Mouse (Mus musculus) ES-Bruce4 (cell line): ENCODE measurements around the gene Cntrl. TPM values are rescaled to one million over a fixed set of nuclear protein-coding genes. Genes with fewer than 3 reads are reported as not detected.

Experiments
- H3K27ac ChIP-seq: 2 replicates; pipeline ENCODE4 v1.5.1; 2012; ENCODE audit warnings: low read length, inconsistent platforms; ENCODE audit not compliant: insufficient read depth
- H3K27me3 ChIP-seq: 2 replicates; pipeline ENCODE4 v1.6.1; 2012; ENCODE audit warnings: mild to moderate bottlenecking, low read length, inconsistent platforms; ENCODE audit not compliant: control insufficient read depth, poor library complexity, insufficient read depth, severe bottlenecking
- H3K36me3 ChIP-seq: 2 replicates; pipeline ENCODE4 v1.6.1; 2012; ENCODE audit warnings: inconsistent platforms, mild to moderate bottlenecking, low read length, moderate library complexity; ENCODE audit not compliant: control insufficient read depth, poor library complexity, insufficient read depth, severe bottlenecking
- H3K4me1 ChIP-seq: one replicate; pipeline ENCODE4 v1.8.1; 2011; ENCODE audit warnings: low read length; ENCODE audit not compliant: control insufficient read depth, insufficient read depth
- H3K4me3 ChIP-seq: 2 replicates; pipeline ENCODE4 v1.5.1; 2011; ENCODE audit warnings: low read depth, mild to moderate bottlenecking, low read length
- H3K9ac ChIP-seq: 2 replicates; pipeline ENCODE4 v1.6.1; 2012; ENCODE audit warnings: low read depth, mild to moderate bottlenecking, inconsistent platforms; ENCODE audit not compliant: poor library complexity, severe bottlenecking
- H3K9me3 ChIP-seq: replicated peaks from 2 replicates; pipeline ENCODE4 v1.6.1; 2012; ENCODE audit warnings: mild to moderate bottlenecking, low read length, inconsistent platforms; ENCODE audit not compliant: control insufficient read depth, poor library complexity, insufficient read depth, severe bottlenecking
- CTCF ChIP-seq: IDR thresholded peaks from one replicate; pipeline ENCODE4 v1.8.1; 2011; ENCODE audit warnings: low read depth, low read length
- EP300 ChIP-seq: IDR thresholded peaks from 2 replicates; pipeline ENCODE4 v1.6.1; 2011; ENCODE audit warnings: low read depth, low read length; ENCODE audit not compliant: insufficient read depth
- POLR2A ChIP-seq: IDR thresholded peaks from one replicate; pipeline ENCODE4 v1.8.1; 2011; ENCODE audit warnings: low read length; ENCODE audit not compliant: insufficient read depth
- polyA plus RNA-seq: library from polyadenylated mRNA; stranded (reverse); fragments of >200 nt; gene quantifications from 2 replicates; pipeline ENCODE4 v1.2.4, GENCODE M21; 2011; ENCODE audit warnings: low read depth; ENCODE audit not compliant: missing spikeins, insufficient read depth, insufficient read length

Cntrl gene
- polyA plus RNA-seq, 1 experiment = 48.2 TPM

DNA sequence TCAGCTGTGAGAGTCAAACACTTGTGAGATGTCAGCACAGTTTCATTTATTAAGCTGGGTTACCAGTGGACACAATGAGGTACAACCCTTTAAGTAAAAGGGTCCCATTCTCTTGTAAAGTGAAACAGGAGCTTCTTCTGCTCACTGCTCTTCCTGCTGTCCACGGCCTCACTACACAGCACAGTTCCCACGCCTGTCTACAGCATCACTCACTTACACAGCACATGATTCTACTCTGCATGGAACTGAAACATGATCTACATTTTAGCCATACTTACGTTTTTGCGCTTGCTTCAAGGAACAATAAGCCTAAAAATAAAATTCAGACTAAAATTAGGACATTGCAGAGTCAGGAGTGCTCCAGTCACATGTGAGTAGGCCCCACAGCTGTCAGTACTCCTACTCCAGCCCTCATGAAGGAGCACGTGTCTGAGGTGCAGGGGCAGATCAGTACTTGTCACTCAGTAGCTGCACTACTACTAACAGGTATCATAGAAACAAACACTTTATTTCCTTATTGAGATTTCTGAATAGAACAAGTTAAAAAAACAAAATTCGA lies 73.9 kb downstream of the Cntrl start:
- H3K9me3 ChIP-seq = no peaks in the 10 kb centered on the region
- H3K27ac ChIP-seq = no peak overlapping the region
- TF ChIP-seq POLR2A (no peak), CTCF (no peak), EP300 (no peak)
- no peak overlapping the region for H3K9ac ChIP-seq
- peaks cover 36% of the 10 kb centered on the region for H3K36me3 ChIP-seq
- no peak overlapping the region for H3K4me3 ChIP-seq
- H3K27me3 ChIP-seq = no peaks in the 10 kb centered on the region
- no peaks in the 10 kb centered on the region for H3K4me1 ChIP-seq

DNA sequence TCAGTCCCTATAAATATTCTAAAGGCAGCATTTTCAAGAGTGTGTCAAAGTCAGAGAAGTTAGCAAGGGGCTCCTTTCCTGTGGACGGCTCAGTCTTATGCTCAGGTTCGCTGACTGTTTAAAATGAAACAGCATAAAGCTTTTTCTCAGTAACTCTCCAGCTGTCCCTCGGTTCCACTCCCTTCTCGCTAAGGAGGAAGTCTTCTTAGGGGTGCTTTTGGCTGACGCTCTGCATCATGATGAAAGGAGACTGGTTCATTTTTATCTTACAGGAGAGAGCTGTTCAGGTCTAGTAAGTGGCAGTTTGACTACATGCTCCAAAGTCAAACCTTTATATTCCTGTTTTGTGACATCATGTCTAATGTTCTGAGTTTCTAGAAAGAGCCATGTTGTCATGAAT lies 79.6 kb downstream of the Cntrl start:
- no peak overlapping the region for H3K27ac ChIP-seq
- H3K9ac ChIP-seq = no peak overlapping the region
- H3K27me3 ChIP-seq = no peaks in the 10 kb centered on the region
- no peaks in the 10 kb centered on the region for H3K4me1 ChIP-seq
- no peak overlapping the region for H3K4me3 ChIP-seq
- H3K9me3 ChIP-seq = no peaks in the 10 kb centered on the region
- TF ChIP-seq POLR2A (no peak), CTCF (no peak)
- H3K36me3 ChIP-seq = peaks cover 18% of the 10 kb centered on the region

DNA sequence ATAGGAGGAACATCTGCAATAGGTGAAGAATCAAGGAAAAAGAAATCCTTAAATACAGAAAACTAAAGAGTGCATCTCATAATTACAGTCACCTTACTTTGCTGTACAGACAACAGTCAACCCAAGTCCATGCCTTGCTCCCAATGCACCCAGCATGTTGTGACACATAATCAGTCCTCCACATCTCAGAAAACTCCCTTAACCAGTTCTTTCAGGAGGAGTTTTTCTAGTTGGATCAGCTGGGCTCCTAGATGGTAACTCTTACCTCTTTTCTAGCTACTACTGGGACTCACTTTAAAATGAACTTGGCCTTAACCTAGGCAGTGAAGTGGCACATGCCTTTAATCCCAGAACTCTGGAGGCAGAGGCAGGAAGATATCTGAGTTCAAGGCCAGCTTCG lies 84.7 kb downstream of the Cntrl start:
- Histone ChIP-seq H3K4me1 (no peaks in the 10 kb centered on the region), H3K9me3 (no peaks in the 10 kb centered on the region), H3K4me3 (no peak overlapping the region), H3K9ac (no peak overlapping the region), H3K36me3 (peaks cover 10% of the 10 kb centered on the region), H3K27me3 (no peaks in the 10 kb centered on the region), H3K27ac (no peak overlapping the region)
- TF ChIP-seq POLR2A = no peak
- no peak for TF ChIP-seq CTCF
- no peak for TF ChIP-seq EP300

DNA sequence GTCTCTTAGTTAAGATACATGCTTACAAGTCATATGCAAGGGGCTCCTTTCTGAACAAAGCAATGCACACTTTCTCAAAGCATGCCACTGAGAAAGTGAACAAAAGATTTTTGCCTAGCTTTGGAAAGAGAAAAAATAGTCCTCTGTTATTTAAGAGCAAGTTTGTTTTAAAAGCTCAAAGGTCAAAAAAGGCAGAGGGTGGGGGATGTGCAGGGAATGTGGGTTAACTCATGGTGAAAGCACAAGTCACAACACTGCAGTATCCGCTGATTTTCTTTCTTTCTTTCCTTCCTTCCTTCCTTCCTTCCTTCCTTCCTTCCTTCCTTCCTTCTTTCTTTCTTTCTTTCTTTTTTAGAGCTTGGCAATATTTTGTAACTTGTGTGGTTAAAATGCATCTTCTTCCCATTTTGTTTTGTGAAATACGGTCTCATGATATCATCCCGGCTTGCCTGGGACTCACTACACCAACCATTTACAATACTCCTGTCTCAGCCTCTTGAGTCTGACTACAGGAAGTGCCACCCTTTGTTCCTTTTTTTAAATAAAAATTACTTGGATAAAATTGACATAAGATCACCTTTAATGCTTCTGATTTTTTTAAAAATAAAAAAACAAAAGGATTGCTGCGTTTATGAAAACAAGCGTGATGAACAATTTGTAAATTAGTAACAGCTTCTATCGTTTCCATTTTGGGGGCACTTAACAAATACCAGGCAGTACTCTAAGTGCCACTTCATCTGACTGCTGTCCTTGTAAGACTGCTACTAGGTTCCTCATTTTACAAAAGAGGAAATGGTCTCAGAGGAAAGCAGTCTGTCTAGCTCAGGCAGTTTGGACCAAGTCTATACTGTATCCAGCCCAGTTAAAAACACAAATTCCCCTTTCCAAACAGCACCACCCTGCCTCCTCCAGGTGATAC lies 86.6 kb downstream of the Cntrl start:
- H3K27ac ChIP-seq = no peak overlapping the region
- H3K9ac ChIP-seq = no peak overlapping the region
- H3K4me3 ChIP-seq = no peak overlapping the region
- no peaks in the 10 kb centered on the region; the same call in none of the 2 replicates for H3K36me3 ChIP-seq
- no peaks in the 10 kb centered on the region for H3K4me1 ChIP-seq
- H3K27me3 ChIP-seq = no peaks in the 10 kb centered on the region
- TF ChIP-seq CTCF = no peak
- TF ChIP-seq POLR2A = no peak
- TF ChIP-seq EP300 = no peak
- no peaks in the 10 kb centered on the region for H3K9me3 ChIP-seq

DNA sequence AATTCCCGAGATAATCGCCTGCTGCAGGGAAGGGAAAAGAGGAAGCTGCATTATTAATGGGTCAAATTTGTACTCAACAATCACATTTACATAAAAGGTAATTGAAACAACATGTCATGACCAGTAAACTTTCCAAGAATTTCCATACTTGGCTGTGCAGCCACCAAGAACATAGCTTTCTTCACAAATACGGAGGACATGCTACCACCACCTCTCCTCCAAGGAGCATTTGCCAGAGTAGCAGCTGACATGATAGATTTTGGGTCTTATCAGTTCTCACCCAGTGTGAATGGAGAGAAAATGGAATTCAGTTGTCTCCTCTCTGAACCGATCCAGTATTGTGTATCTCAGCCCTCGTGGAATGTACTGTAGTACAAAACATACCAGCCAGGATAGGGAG lies 90.2 kb downstream of the Cntrl start:
- Histone ChIP-seq H3K4me1 (no peaks in the 10 kb centered on the region), H3K4me3 (peak overlapping the region; percentile 95), H3K9me3 (no peaks in the 10 kb centered on the region), H3K27me3 (no peaks in the 10 kb centered on the region), H3K9ac (peak overlapping the region; percentile 94), H3K27ac (no peak overlapping the region), H3K36me3 (no peaks in the 10 kb centered on the region; the same call in none of the 2 replicates)
- TF ChIP-seq EP300 = no peak
- TF ChIP-seq POLR2A = no peak
- no peak for TF ChIP-seq CTCF

DNA sequence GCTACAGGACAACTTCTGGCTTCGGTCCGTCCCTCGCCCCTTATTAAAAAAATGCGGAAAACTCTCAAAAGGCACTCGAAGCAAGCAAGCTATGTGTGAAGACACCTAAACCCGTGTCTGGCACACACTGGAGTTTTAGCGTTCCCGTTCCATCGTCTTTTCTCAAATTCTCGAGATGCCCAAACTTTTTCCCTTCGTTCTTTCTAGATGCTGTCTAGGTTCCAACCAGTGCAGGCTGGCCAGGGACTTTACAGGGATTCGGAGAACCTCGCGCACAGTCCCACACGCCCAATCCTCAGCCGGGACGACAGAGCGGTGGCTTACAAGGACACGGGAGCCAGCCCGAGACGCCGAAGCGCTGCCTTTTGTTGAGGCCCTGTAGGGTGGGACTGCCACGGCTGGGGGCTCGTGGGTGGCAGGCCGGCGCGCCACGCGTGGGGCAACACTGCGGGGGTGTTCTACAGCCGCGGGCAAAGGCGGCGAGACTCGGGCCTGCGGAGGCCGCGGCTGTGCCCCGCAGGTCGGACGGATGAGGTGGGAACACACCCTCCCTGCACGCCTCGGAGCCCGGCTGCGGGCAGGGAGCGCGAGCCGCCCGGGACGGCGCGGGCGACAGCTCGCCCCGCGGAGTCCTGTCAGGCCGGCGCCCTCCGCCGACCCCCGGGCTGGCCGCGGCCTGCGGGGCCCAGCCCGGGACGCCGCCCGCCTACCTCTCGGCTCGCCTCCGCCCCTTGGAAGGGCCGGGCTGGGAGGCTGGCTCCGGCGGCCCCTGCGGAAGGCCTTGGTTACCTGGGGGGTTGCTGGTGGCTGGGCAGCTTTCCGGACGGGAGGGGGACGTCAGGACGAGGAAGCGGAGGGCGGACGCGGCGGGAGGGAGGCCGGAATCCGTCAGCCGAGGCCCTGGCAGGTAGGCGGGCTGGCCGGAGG lies 90.9 kb downstream of the Cntrl start:
- H3K4me3 ChIP-seq = peak overlapping the region; percentile 95
- H3K9ac ChIP-seq = peak overlapping the region; percentile 94
- no peak for TF ChIP-seq CTCF
- TF ChIP-seq POLR2A = no peak
- TF ChIP-seq EP300 = no peak
- H3K4me1 ChIP-seq = no peaks in the 10 kb centered on the region
- H3K9me3 ChIP-seq = no peaks in the 10 kb centered on the region
- H3K36me3 ChIP-seq = no peaks in the 10 kb centered on the region; the same call in none of the 2 replicates
- H3K27ac ChIP-seq = no peak overlapping the region
- no peaks in the 10 kb centered on the region for H3K27me3 ChIP-seq
